Mouse (Mus musculus) G1E (cell line): ENCODE measurements at regions not wholly inside any gene's neighbourhood (a gene's known extent, or its start where the extent isn't known, plus 50 kb on each side); places are given as distances from the start of the nearest gene placed in this dataset.

Experiments
- CTCF ChIP-seq: IDR thresholded peaks from 2 replicates; pipeline ENCODE4 v1.5.1; 2012; ENCODE audit warnings: low read depth, low read length, inconsistent platforms, mixed read lengths
- TAL1 ChIP-seq: conservative IDR thresholded peaks from 2 replicates; pipeline ENCODE4 v1.6.1; 2012; ENCODE audit warnings: low read depth, low read length, inconsistent platforms, mixed read lengths

GRCm38 (mm10) chr12:12770970-12771369, 170.7 kb downstream of the Mycn start:
- TF ChIP-seq CTCF (no peak), TAL1 (no peak)
